Mouse (Mus musculus) ES-E14 (cell line): ENCODE measurements around the gene AI837181. TPM values are rescaled to one million over a fixed set of nuclear protein-coding genes. Genes with fewer than 3 reads are reported as not detected.

Source experiments
- DNase-seq: peaks from one replicate; pipeline ENCODE4 v3.0.0-alpha.2; 2013; ENCODE audit warnings: low read depth, low spot score
- H3K27ac ChIP-seq: 2 replicates; pipeline ENCODE4 v1.5.1; 2012; ENCODE audit warnings: low read depth, mild to moderate bottlenecking, low read length, moderate library complexity, mixed read lengths; ENCODE audit not compliant: poor library complexity, insufficient read depth, severe bottlenecking
- H3K36me3 ChIP-seq: 2 replicates; pipeline ENCODE4 v1.6.1; 2012; ENCODE audit warnings: mild to moderate bottlenecking, low read length, moderate library complexity, mixed read lengths; ENCODE audit not compliant: control insufficient read depth, poor library complexity, insufficient read depth, severe bottlenecking
- H3K4me1 ChIP-seq, 2 experiments: fragments of 150-350 bp in 1 of 2; sonication (generic) in 1 of 2; 2 replicates each; pipeline ENCODE4 v1.6.1; 2012; ENCODE audit warnings: low read length in 2 of 2, mild to moderate bottlenecking in 1 of 2, mixed read lengths in 1 of 2; ENCODE audit not compliant: control insufficient read depth in 2 of 2, insufficient read depth in 2 of 2, poor library complexity in 1 of 2
- H3K4me3 ChIP-seq, 2 experiments: fragments of 150-350 bp in 1 of 2; sonication (generic) in 1 of 2; 2 replicates each; pipeline ENCODE4 v1.5.1; 2012; ENCODE audit warnings: low read length in 2 of 2, low read depth in 1 of 2, mild to moderate bottlenecking in 1 of 2, mixed read lengths in 1 of 2; ENCODE audit not compliant: insufficient read depth in 1 of 2, poor library complexity in 1 of 2, severe bottlenecking in 1 of 2
- H3K9ac ChIP-seq: 2 replicates; pipeline ENCODE4 v1.6.1; 2012; ENCODE audit warnings: low read depth, mild to moderate bottlenecking, low read length, mixed read lengths; ENCODE audit not compliant: poor library complexity, insufficient read depth, severe bottlenecking
- H3K9me3 ChIP-seq: fragments of 150-350 bp; sonication (generic); 2 replicates; pipeline ENCODE4 v1.6.1; 2012; ENCODE audit warnings: low read depth, mild to moderate bottlenecking, low read length; ENCODE audit not compliant: control insufficient read depth, insufficient read depth
- CHD2 ChIP-seq: IDR thresholded peaks from 2 replicates; pipeline ENCODE4 v1.6.1; 2014; ENCODE audit warnings: mild to moderate bottlenecking, low read depth, low read length, inconsistent platforms
- HCFC1 ChIP-seq: IDR thresholded peaks from 2 replicates; pipeline ENCODE4 v1.6.1; 2012; ENCODE audit warnings: low read length, inconsistent platforms, borderline replicate concordance; ENCODE audit not compliant: insufficient read depth
- MAFK ChIP-seq: IDR thresholded peaks from 2 replicates; pipeline ENCODE4 v1.6.1; 2014; ENCODE audit warnings: mild to moderate bottlenecking, low read depth, low read length, inconsistent platforms; ENCODE audit not compliant: insufficient read depth
- ZC3H11A ChIP-seq: IDR thresholded peaks from 2 replicates; pipeline ENCODE4 v1.6.1; 2012; ENCODE audit warnings: low read depth, mild to moderate bottlenecking, inconsistent platforms, low read length, borderline replicate concordance
- ZNF384 ChIP-seq: IDR thresholded peaks from 2 replicates; pipeline ENCODE4 v1.6.1; 2012; ENCODE audit warnings: low read depth, low read length, inconsistent platforms
- in situ Hi-C, 2 experiments: fragments of 600-800 bp; cut with MboI; formaldehyde crosslinking; loops; one replicate each; pipeline ENCODE4 v1.15.1; 2025; ENCODE audit warnings: low sequenced_read_pairs in 2 of 2, inconsistent platforms in 1 of 2; ENCODE audit not compliant: unreplicated experiment in 2 of 2
- total RNA-seq: library from RNA; depleted of rRNA; stranded (reverse); fragments of 300-350 nt; gene quantifications from 2 replicates; pipeline ENCODE4 v1.2.3, GENCODE M21; 2012

AI837181 gene
- total RNA-seq, 1 experiment = 13.8 TPM

- H3K4me3 ChIP-seq = peak overlapping the region in 1 of 2 experiments; percentile 92; a peak in 2 of 4 replicates
- H3K36me3 ChIP-seq = peaks cover 28% of the 10 kb centered on the region
- in situ Hi-C loops = no loop called here
- TF ChIP-seq ZC3H11A = no peak
- no peak for TF ChIP-seq MAFK
- no peak for TF ChIP-seq CHD2
- no peak for TF ChIP-seq HCFC1
- no peak for TF ChIP-seq ZNF384
- H3K9ac ChIP-seq = no peak overlapping the region
- DNase-seq = no peak
- H3K4me1 ChIP-seq = peaks cover 4 to 9% of the 10 kb centered on the region in 2 experiments; a peak in 1 of 4 replicates
- no peaks in the 10 kb centered on the region for H3K9me3 ChIP-seq
- no peak overlapping the region for H3K27ac ChIP-seq
Observed at GRCm38 (mm10) chr19:5461411-5461810, 36.5 kb downstream of the AI837181 start.

GRCm38 (mm10) chr19:5463212-5463611 is 38.3 kb downstream of the AI837181 start:
- Histone ChIP-seq H3K36me3 (peaks cover 31% of the 10 kb centered on the region), H3K4me3 (no peak overlapping the region)
- in situ Hi-C loops = no loop called here

GRCm38 (mm10) chr19:5463791-5464562 is 39.0 kb downstream of the AI837181 start:
- DNase-seq = peak; percentile 82
- peak overlapping the region; percentile 18 to 54 for H3K4me3 ChIP-seq
- no peak for TF ChIP-seq MAFK
- no peak for TF ChIP-seq ZC3H11A
- peak; percentile 40; the same call in 1 of the 2 replicates for TF ChIP-seq HCFC1
- TF ChIP-seq ZNF384 = no peak
- no peak for TF ChIP-seq CHD2
- H3K36me3 ChIP-seq = peaks cover 31% of the 10 kb centered on the region
- H3K9me3 ChIP-seq = no peaks in the 10 kb centered on the region
- H3K9ac ChIP-seq = peak overlapping the region; percentile 53
- H3K27ac ChIP-seq = 0 out of 2 replicates have a peak overlapping the region, but pooled peaks have one; percentile 26
- H3K4me1 ChIP-seq = peaks cover 7 to 13% of the 10 kb centered on the region in 2 experiments; a peak in 3 of 4 replicates
- in situ Hi-C loops = no loop called here

More at GRCm38 (mm10) chr19:5463212-5463611, 38.3 kb downstream of the AI837181 start:
- Histone ChIP-seq H3K4me1 (peaks cover 7 to 9% of the 10 kb centered on the region in 2 experiments; a peak in 2 of 4 replicates), H3K9me3 (no peaks in the 10 kb centered on the region), H3K27ac (no peak overlapping the region), H3K9ac (no peak overlapping the region)
- TF ChIP-seq CHD2 (no peak), ZNF384 (no peak), HCFC1 (no peak), ZC3H11A (no peak), MAFK (no peak)
- DNase-seq = no peak

GRCm38 (mm10) chr19:5465037-5465436 is 40.1 kb downstream of the AI837181 start:
- Histone ChIP-seq H3K9me3 (no peaks in the 10 kb centered on the region), H3K4me3 (no peak overlapping the region), H3K9ac (no peak overlapping the region), H3K4me1 (peaks cover 7 to 13% of the 10 kb centered on the region in 2 experiments; a peak in 3 of 4 replicates), H3K27ac (no peak overlapping the region), H3K36me3 (peaks cover 31% of the 10 kb centered on the region)
- TF ChIP-seq MAFK (no peak), HCFC1 (no peak), CHD2 (no peak), ZNF384 (no peak), ZC3H11A (no peak)
- in situ Hi-C loops = no loop called here
- no peak for DNase-seq
